Mouse (Mus musculus) limb, embryonic 11.5 days (tissue): ENCODE results near the gene Tmem56. TPM values are rescaled to one million over a fixed set of nuclear protein-coding genes. Genes with fewer than 3 reads are reported as not detected.
A peak's percentile ranks its signal among the peaks of the same experiment; 100 is the strongest.

Experiments
- ATAC-seq: fragments of 200-750 bp; cut with Nextera tagmentation; 2 replicates; pipeline ENCODE4 v1.8.0; 2017; ENCODE audit warnings: low read depth; ENCODE audit not compliant: insufficient number of reproducible peaks, low FRiP score, low TSS enrichment
- DNase-seq: peaks from one replicate; pipeline ENCODE4 v3.0.0-alpha.2; 2015; ENCODE audit warnings: low spot score
- H3K27ac ChIP-seq: fragments of 300-500 bp; sonication (generic); replicated peaks from 2 replicates; pipeline ENCODE4 v1.5.1; 2014; ENCODE audit warnings: low read depth, mild to moderate bottlenecking, low read length
- H3K27me3 ChIP-seq: fragments of 300-500 bp; sonication (generic); 2 replicates; pipeline ENCODE4 v1.6.1; 2014; ENCODE audit warnings: mild to moderate bottlenecking, low read length, mixed read lengths; ENCODE audit not compliant: control insufficient read depth, insufficient read depth
- H3K36me3 ChIP-seq: fragments of 300-500 bp; sonication (generic); 2 replicates; pipeline ENCODE4 v1.6.1; 2014; ENCODE audit warnings: mild to moderate bottlenecking, low read length, moderate library complexity, mixed read lengths; ENCODE audit not compliant: control insufficient read depth, insufficient read depth
- H3K4me1 ChIP-seq: fragments of 300-500 bp; sonication (generic); 2 replicates; pipeline ENCODE4 v1.6.1; 2014; ENCODE audit warnings: low read length, mixed read lengths; ENCODE audit not compliant: control insufficient read depth, insufficient read depth
- H3K4me2 ChIP-seq: fragments of 300-500 bp; sonication (generic); 2 replicates; pipeline ENCODE4 v1.6.1; 2014; ENCODE audit warnings: low read depth, mild to moderate bottlenecking, moderate library complexity; ENCODE audit not compliant: severe bottlenecking
- H3K4me3 ChIP-seq: fragments of 300-500 bp; sonication (generic); 2 replicates; pipeline ENCODE4 v1.5.1; 2014; ENCODE audit warnings: low read depth, low read length
- H3K9ac ChIP-seq: fragments of 300-500 bp; sonication (generic); 2 replicates; pipeline ENCODE4 v1.6.1; 2014; ENCODE audit warnings: mild to moderate bottlenecking, low read length
- H3K9me3 ChIP-seq: fragments of 300-500 bp; sonication (generic); 2 replicates; pipeline ENCODE4 v1.6.1; 2016; ENCODE audit warnings: low read length; ENCODE audit not compliant: control insufficient read depth
- WGBS: fragments of 180-500 bp; shearing (Covaris S2); extraction: QIAGEN DNeasy Blood & Tissue Kit; methylation state at CpG from one replicate; pipeline ENCODE4 v1.1.7; 2014; 5-methylcytosine and 5-hydroxymethylcytosine counted together
- polyA plus RNA-seq: library from polyadenylated mRNA; unstranded; fragments of >200 nt; fragmentation: Nextera tagmentation; extraction: Ambion mirVana; gene quantifications from 2 replicates; pipeline ENCODE4 v1.2.1, GENCODE M21; 2014

The Tmem56 gene
- polyA plus RNA-seq, 1 experiment from 2014 or later, result 0.95 TPM

DNA sequence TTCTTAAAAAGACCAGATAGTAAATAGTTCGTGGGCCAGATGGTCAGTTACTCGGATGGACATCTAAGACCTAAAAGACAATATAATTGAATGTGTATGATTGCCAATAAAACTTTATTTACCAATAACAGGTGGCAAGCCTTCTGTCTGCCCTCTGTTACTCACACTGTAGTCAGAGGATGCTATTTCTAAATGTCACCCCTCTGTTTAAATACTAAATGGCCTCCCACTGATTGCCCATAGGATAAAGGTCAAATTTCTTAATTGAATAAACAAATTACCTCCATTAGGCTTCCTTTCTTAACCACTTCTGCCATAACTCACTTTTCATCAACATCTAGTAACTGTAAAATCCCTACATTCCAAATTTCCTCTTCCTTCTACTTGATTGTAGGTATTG is 10.3 kb downstream of the Tmem56 start:
- Histone ChIP-seq H3K4me2 (no peak overlapping the region), H3K36me3 (no peaks in the 10 kb centered on the region), H3K9ac (no peak overlapping the region), H3K4me1 (no peaks in the 10 kb centered on the region), H3K27me3 (no peaks in the 10 kb centered on the region), H3K27ac (no peak overlapping the region), H3K4me3 (no peak overlapping the region), H3K9me3 (no peaks in the 10 kb centered on the region)
- WGBS, result 63% methylated on average over 2 of the region's 2 CpGs
- DNase-seq, result no peak
- ATAC-seq, result no peak

GRCm38 (mm10) chr3:121267283-121267682 is 15.6 kb downstream of the Tmem56 start:
- 81% methylated on average over 5 of the region's 5 CpGs for WGBS
- no peak for ATAC-seq

DNA sequence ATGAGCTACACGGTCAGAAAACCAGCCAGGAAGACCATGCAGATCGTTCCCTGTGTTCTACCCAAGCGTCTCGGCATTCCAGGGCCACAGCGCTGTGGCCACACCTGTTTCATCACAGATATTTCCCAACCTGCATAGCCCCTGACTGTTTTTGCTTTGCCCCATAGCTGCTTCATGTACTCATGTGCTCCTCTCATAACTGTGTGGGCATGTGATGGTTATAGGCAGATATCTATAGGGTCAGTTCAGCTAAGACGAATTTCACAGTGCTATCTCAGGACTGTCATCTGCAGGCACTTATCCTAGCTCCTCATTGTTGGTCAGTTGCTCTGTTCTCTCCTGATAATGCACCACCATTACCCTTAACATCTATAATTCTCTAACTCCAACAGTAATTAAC is 18.7 kb downstream of the Tmem56 start:
- ATAC-seq, result no peak
- Histone ChIP-seq H3K36me3 (no peaks in the 10 kb centered on the region), H3K27me3 (peaks cover 38% of the 10 kb centered on the region), H3K9ac (no peak overlapping the region), H3K9me3 (no peaks in the 10 kb centered on the region), H3K27ac (no peak overlapping the region), H3K4me3 (no peak overlapping the region), H3K4me1 (peaks cover 4% of the 10 kb centered on the region), H3K4me2 (no peak overlapping the region)
- no peak for DNase-seq
- 61% methylated on average over 6 of the region's 6 CpGs for WGBS

More at GRCm38 (mm10) chr3:121267283-121267682, 15.6 kb downstream of the Tmem56 start:
- Histone ChIP-seq H3K4me2 (no peak overlapping the region), H3K27me3 (peaks cover 19% of the 10 kb centered on the region), H3K27ac (no peak overlapping the region), H3K4me1 (peaks cover under 1% of the 10 kb centered on the region), H3K36me3 (no peaks in the 10 kb centered on the region), H3K4me3 (no peak overlapping the region), H3K9ac (no peak overlapping the region), H3K9me3 (no peaks in the 10 kb centered on the region)
- no peak for DNase-seq

DNA sequence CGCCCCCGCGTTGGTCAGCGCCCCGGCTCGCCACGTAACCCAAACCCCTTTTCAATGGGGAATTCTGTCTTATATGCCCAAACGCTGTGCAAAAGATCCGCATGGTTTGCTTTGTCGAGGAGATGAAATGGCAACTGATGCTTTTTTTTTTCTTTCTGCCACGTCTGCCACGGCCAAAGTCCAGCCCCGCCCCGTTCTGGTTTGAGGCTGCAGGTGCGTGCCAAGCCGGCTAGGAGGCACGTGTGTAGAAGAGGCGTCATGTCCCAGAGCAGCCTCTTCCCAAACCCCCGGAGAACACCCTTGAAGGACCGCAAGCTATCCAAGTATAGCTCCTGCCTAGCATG is 19.7 kb downstream of the Tmem56 start:
- DNase-seq (no peak), ATAC-seq (no peak)
- peak overlapping the region; percentile 65 for H3K4me3 ChIP-seq
- H3K27ac ChIP-seq, result no peak overlapping the region
- H3K9ac ChIP-seq, result peak overlapping the region; percentile 70; the same call in 1 of the 2 replicates
- peak overlapping the region; percentile 99 for H3K4me2 ChIP-seq
- H3K27me3 ChIP-seq, result peaks cover 38% of the 10 kb centered on the region
- WGBS, result 3% methylated on average over 20 of the region's 20 CpGs
- H3K9me3 ChIP-seq, result no peaks in the 10 kb centered on the region
- H3K4me1 ChIP-seq, result peaks cover 4% of the 10 kb centered on the region
- no peaks in the 10 kb centered on the region for H3K36me3 ChIP-seq

DNA sequence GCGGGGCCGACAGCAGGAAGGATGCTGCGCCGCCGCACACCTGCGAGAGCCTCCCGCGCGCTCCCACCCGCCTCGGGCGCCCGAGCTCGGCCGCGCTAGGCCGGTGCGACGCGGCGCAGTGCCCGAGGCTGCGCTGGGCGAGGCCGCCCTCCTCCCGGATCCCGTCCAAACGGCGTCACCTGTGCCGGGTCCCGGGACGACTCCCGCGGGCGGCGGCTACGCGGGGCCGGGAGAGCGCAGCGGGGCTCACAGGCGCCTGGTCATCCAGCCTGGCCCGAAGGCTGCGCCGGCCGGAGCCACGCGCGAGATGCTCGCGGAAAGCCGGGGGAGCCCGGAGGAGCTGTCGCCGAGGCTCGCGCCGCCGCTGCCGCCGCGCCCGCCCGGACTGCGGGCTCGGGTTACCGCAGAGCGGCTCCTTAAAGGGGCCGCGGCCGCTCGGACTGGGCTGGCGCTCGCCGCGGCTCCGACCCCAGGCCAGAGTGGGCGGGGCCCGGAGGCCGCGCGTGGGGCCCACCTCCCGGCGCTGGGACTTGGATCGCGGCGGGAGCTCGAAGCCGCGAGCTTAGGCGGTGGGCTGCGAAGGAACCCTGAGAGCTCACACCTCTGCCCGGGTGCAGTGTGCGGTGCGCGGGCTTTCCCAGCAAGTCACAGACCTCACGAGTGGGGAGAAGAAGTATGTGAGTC is 20.2 kb downstream of the Tmem56 start:
- Histone ChIP-seq H3K36me3 (no peaks in the 10 kb centered on the region), H3K27ac (no peak overlapping the region), H3K9me3 (no peaks in the 10 kb centered on the region), H3K9ac (peak overlapping the region; percentile 70), H3K4me1 (peaks cover 4% of the 10 kb centered on the region), H3K27me3 (peaks cover 38% of the 10 kb centered on the region), H3K4me3 (peak overlapping the region; percentile 65), H3K4me2 (peak overlapping the region; percentile 99)
- ATAC-seq (peak; percentile 86), DNase-seq (peak; percentile 71)
- WGBS, result under 1% methylated on average over 97 of the region's 97 CpGs

DNA sequence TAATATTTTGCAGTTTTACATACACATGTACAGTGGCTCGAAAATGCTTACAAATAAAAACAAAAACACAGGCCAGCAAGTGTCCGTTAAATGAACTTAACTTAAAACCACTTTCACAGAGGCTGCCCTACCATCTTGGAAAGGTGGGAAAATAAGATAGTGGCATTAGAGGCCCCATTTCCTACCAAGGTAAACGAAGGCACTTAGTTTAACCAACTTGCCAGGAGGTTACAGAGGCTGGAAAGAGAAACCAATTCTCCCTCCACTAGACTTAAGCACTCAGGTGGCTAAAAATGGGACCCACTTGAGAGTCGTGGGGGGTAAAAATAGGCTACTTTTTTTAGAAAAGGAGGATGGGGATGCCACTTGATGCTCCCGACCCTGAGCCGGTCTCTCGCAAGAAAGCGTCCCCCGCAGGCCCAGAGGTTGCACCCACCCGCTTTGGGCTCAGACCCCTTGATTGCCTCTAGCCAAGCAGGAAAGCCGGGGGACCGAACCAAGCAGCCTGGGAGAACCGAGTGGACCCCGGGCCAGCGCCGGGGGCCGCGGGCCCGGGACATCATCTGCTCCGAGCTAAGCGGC is 20.9 kb downstream of the Tmem56 start:
- Histone ChIP-seq H3K9me3 (no peaks in the 10 kb centered on the region), H3K4me3 (peak overlapping the region; percentile 65), H3K27ac (no peak overlapping the region), H3K4me1 (peaks cover 4% of the 10 kb centered on the region), H3K27me3 (peaks cover 38% of the 10 kb centered on the region), H3K36me3 (no peaks in the 10 kb centered on the region), H3K9ac (peak overlapping the region; percentile 70), H3K4me2 (peak overlapping the region; percentile 99)
- peak; percentile 40; the same call in 1 of the 2 replicates for ATAC-seq
- peak; percentile 27 for DNase-seq
- WGBS, result 9% methylated on average over 21 of the region's 21 CpGs

GRCm38 (mm10) chr3:121261251-121261650 is 21.6 kb downstream of the Tmem56 start:
- no peak overlapping the region for H3K4me2 ChIP-seq
- H3K9me3 ChIP-seq, result no peaks in the 10 kb centered on the region
- no peaks in the 10 kb centered on the region for H3K36me3 ChIP-seq
- H3K27ac ChIP-seq, result no peak overlapping the region
- WGBS, result 66% methylated on average over 7 of the region's 7 CpGs
- no peak overlapping the region for H3K9ac ChIP-seq
- no peak overlapping the region for H3K4me3 ChIP-seq
- peaks cover 4% of the 10 kb centered on the region for H3K4me1 ChIP-seq
- DNase-seq, result no peak
- peaks cover 38% of the 10 kb centered on the region for H3K27me3 ChIP-seq
- ATAC-seq, result no peak

GRCm38 (mm10) chr3:121260831-121261230 is 22.1 kb downstream of the Tmem56 start:
- Histone ChIP-seq H3K36me3 (no peaks in the 10 kb centered on the region), H3K27ac (no peak overlapping the region), H3K4me1 (peaks cover 4% of the 10 kb centered on the region), H3K9me3 (no peaks in the 10 kb centered on the region), H3K4me2 (no peak overlapping the region), H3K9ac (no peak overlapping the region), H3K27me3 (peaks cover 38% of the 10 kb centered on the region), H3K4me3 (no peak overlapping the region)
- 52% methylated on average over 1 of the region's 1 CpGs for WGBS
- no peak for ATAC-seq
- no peak for DNase-seq
